Mouse (Mus musculus) MEL (cell line): Measurements from ENCODE around the gene Phf12. TPM values are rescaled to one million over a fixed set of nuclear protein-coding genes. Genes with fewer than 3 reads are reported as not detected.

Source experiments
- DNase-seq: peaks from one replicate; pipeline ENCODE4 v3.0.0; 2011; ENCODE audit warnings: low read depth, low spot score
- H3K27ac ChIP-seq: 2 replicates; pipeline ENCODE4 v1.5.1; 2012; ENCODE audit warnings: low read depth, mild to moderate bottlenecking, control low read depth, low read length, moderate library complexity; ENCODE audit not compliant: control insufficient read depth
- H3K27me3 ChIP-seq, 2 experiments: fragments of 150-350 bp in 1 of 2; sonication (generic) in 1 of 2; 2 replicates each; pipeline ENCODE4 v1.6.1; 2012; ENCODE audit warnings: low read length in 2 of 2, mild to moderate bottlenecking in 2 of 2, improper control_type of control experiment in 1 of 2, moderate library complexity in 1 of 2; ENCODE audit not compliant: insufficient read depth in 2 of 2, control insufficient read depth in 1 of 2
- H3K36me3 ChIP-seq, 2 experiments: 2 replicates each; pipeline ENCODE4 v1.6.1; 2012 to 2014; ENCODE audit warnings: low read length in 2 of 2, improper control_type of control experiment in 1 of 2, inconsistent platforms in 1 of 2, mild to moderate bottlenecking in 1 of 2; ENCODE audit not compliant: insufficient read depth in 2 of 2, control insufficient read depth in 1 of 2
- H3K4me1 ChIP-seq, 2 experiments: fragments of 150-350 bp in 1 of 2; sonication (generic) in 1 of 2; 2 replicates each; pipeline ENCODE4 v1.6.1; 2012; ENCODE audit warnings: low read length in 2 of 2, improper control_type of control experiment in 1 of 2, mild to moderate bottlenecking in 1 of 2; ENCODE audit not compliant: insufficient read depth in 2 of 2, control insufficient read depth in 1 of 2
- H3K4me3 ChIP-seq, 2 experiments: fragments of 150-350 bp in 1 of 2; sonication (generic) in 1 of 2; 2 replicates each; pipeline ENCODE4 v1.5.1; 2012; ENCODE audit warnings: low read depth in 2 of 2, low read length in 2 of 2, mild to moderate bottlenecking in 2 of 2, moderate library complexity in 2 of 2, control low read depth in 1 of 2, improper control_type of control experiment in 1 of 2; ENCODE audit not compliant: control insufficient read depth in 1 of 2, insufficient read depth in 1 of 2
- H3K79me2 ChIP-seq: 2 replicates; pipeline ENCODE4 v1.6.1; 2012; ENCODE audit warnings: mild to moderate bottlenecking, low read length, moderate library complexity; ENCODE audit not compliant: control insufficient read depth, poor library complexity, insufficient read depth
- H3K9ac ChIP-seq: 2 replicates; pipeline ENCODE4 v1.6.1; 2012; ENCODE audit warnings: low read depth, mild to moderate bottlenecking, control low read depth, low read length, moderate library complexity; ENCODE audit not compliant: control insufficient read depth, poor library complexity, severe bottlenecking
- H3K9me3 ChIP-seq: fragments of 150-350 bp; sonication (generic); replicated peaks from 2 replicates; pipeline ENCODE4 v1.6.1; 2012; ENCODE audit warnings: mild to moderate bottlenecking, low read length, improper control_type of control experiment, moderate library complexity; ENCODE audit not compliant: insufficient read depth
- BHLHE40 ChIP-seq: IDR thresholded peaks from 2 replicates; pipeline ENCODE4 v1.6.1; 2012; ENCODE audit warnings: low read depth, mild to moderate bottlenecking, inconsistent platforms, low read length, improper control_type of control experiment, borderline replicate concordance
- CHD1 ChIP-seq: IDR thresholded peaks from 2 replicates; pipeline ENCODE4 v1.6.1; 2012; ENCODE audit warnings: low read depth, mild to moderate bottlenecking, inconsistent platforms, low read length, improper control_type of control experiment
- CTCF ChIP-seq, 3 experiments: IDR thresholded peaks in 2 of 3; conservative IDR thresholded peaks in 1 of 3; 2 replicates each; pipeline ENCODE4 v1.5.1; 2011 to 2012; ENCODE audit warnings: low read length in 3 of 3, low read depth in 2 of 3, mild to moderate bottlenecking in 2 of 3, improper control_type of control experiment in 1 of 3, inconsistent platforms in 1 of 3, mixed read lengths in 1 of 3, moderate library complexity in 1 of 3; ENCODE audit not compliant: control insufficient read depth in 1 of 3, insufficient read depth in 1 of 3, poor library complexity in 1 of 3, severe bottlenecking in 1 of 3
- ELF1 ChIP-seq: IDR thresholded peaks from 2 replicates; pipeline ENCODE4 v1.6.1; 2014; ENCODE audit warnings: low read depth, mild to moderate bottlenecking, inconsistent platforms, low read length, improper control_type of control experiment, moderate library complexity
- EP300 ChIP-seq, 2 experiments: IDR thresholded peaks; 2 replicates each; pipeline ENCODE4 v1.6.1; 2011; ENCODE audit warnings: improper control_type of control experiment in 2 of 2, low read length in 2 of 2, low read depth in 1 of 2, mild to moderate bottlenecking in 1 of 2
- ETS1 ChIP-seq: IDR thresholded peaks from 2 replicates; pipeline ENCODE4 v1.6.1; 2012; ENCODE audit warnings: low read depth, mild to moderate bottlenecking, inconsistent platforms, low read length, improper control_type of control experiment, moderate library complexity
- GABPA ChIP-seq: IDR thresholded peaks from 2 replicates; pipeline ENCODE4 v1.6.1; 2012; ENCODE audit warnings: low read depth, mild to moderate bottlenecking, inconsistent platforms, low read length, improper control_type of control experiment, moderate library complexity
- HCFC1 ChIP-seq: IDR thresholded peaks from 2 replicates; pipeline ENCODE4 v1.6.1; 2012; ENCODE audit warnings: low read depth, mild to moderate bottlenecking, inconsistent platforms, low read length, improper control_type of control experiment, moderate library complexity
- MAZ ChIP-seq: IDR thresholded peaks from 2 replicates; pipeline ENCODE4 v1.6.1; 2012; ENCODE audit warnings: low read depth, mild to moderate bottlenecking, inconsistent platforms, low read length, improper control_type of control experiment
- MXI1 ChIP-seq: IDR thresholded peaks from 2 replicates; pipeline ENCODE4 v1.6.1; 2011; ENCODE audit warnings: mild to moderate bottlenecking, low read depth, low read length, improper control_type of control experiment
- MYC ChIP-seq: IDR thresholded peaks from 2 replicates; pipeline ENCODE4 v1.6.1; 2011; ENCODE audit warnings: low read depth, mild to moderate bottlenecking, low read length, improper control_type of control experiment, moderate library complexity
- NELFE ChIP-seq: IDR thresholded peaks from 2 replicates; pipeline ENCODE4 v1.6.1; 2011; ENCODE audit warnings: low read depth, low read length, improper control_type of control experiment
- NRF1 ChIP-seq: IDR thresholded peaks from 2 replicates; pipeline ENCODE4 v1.6.1; 2014; ENCODE audit warnings: low read depth, mild to moderate bottlenecking, inconsistent platforms, low read length, improper control_type of control experiment, moderate library complexity; ENCODE audit not compliant: poor library complexity, insufficient read depth, severe bottlenecking
- SIN3A ChIP-seq: IDR thresholded peaks from 2 replicates; pipeline ENCODE4 v1.6.1; 2012; ENCODE audit warnings: low read length, improper control_type of control experiment, inconsistent platforms
- SMC3 ChIP-seq: IDR thresholded peaks from 2 replicates; pipeline ENCODE4 v1.6.1; 2011; ENCODE audit warnings: low read depth, low read length, improper control_type of control experiment
- TAL1 ChIP-seq: IDR thresholded peaks from 2 replicates; pipeline ENCODE4 v1.6.1; 2012; ENCODE audit warnings: mild to moderate bottlenecking, inconsistent platforms, low read length, moderate library complexity, mixed read lengths
- TBP ChIP-seq: IDR thresholded peaks from 2 replicates; pipeline ENCODE4 v1.8.0; 2011; ENCODE audit warnings: low read depth, low read length, improper control_type of control experiment
- USF2 ChIP-seq, 2 experiments: IDR thresholded peaks; 2 replicates each; pipeline ENCODE4 v1.6.1; 2011 to 2012; ENCODE audit warnings: improper control_type of control experiment in 2 of 2, low read length in 2 of 2, borderline replicate concordance in 1 of 2, inconsistent platforms in 1 of 2, low read depth in 1 of 2, mild to moderate bottlenecking in 1 of 2; ENCODE audit not compliant: insufficient read depth in 1 of 2
- ZNF384 ChIP-seq: IDR thresholded peaks from 2 replicates; pipeline ENCODE4 v1.6.1; 2012; ENCODE audit warnings: low read depth, mild to moderate bottlenecking, inconsistent platforms, low read length, improper control_type of control experiment
- polyA plus RNA-seq, 2 experiments: library from polyadenylated mRNA; stranded (reverse) in 1 of 2; unstranded in 1 of 2; fragments of >175 nt in 1 of 2; fragments of >200 nt in 1 of 2; gene quantifications; 2 replicates each; pipeline versions ENCODE4 v1.2.1 to v1.2.4; 2012; ENCODE audit warnings: low replicate concordance in 2 of 2, low read depth in 1 of 2; ENCODE audit not compliant: insufficient read length in 2 of 2, insufficient read depth in 1 of 2, missing spikeins in 1 of 2
- total RNA-seq: library from RNA; depleted of rRNA; stranded (reverse); fragments of 300-350 nt; gene quantifications from 2 replicates; pipeline ENCODE4 v1.2.3, GENCODE M21; 2012

Phf12 gene
- total and polyA plus RNA-seq, 3 experiments: 20.7 to 56.9 (median 43.8) TPM

GRCm38 (mm10) chr11:77936846-77937245 lies 45.7 kb upstream of the Phf12 start:
- Histone ChIP-seq H3K79me2 (no peaks in the 10 kb centered on the region), H3K9me3 (no peaks in the 10 kb centered on the region), H3K4me1 (no peaks in the 10 kb centered on the region), H3K4me3 (no peak overlapping the region), H3K9ac (no peak overlapping the region), H3K27me3 (peaks cover 15 to 22% of the 10 kb centered on the region in 2 experiments), H3K36me3 (no peaks in the 10 kb centered on the region), H3K27ac (no peak overlapping the region)
- no peak for DNase-seq
- TF ChIP-seq USF2 (IDR thresholded peaks at IDR 0.05; ENCODE audit: borderline replicate concordance in 1 of 2, insufficient read depth in 1 of 2, low read depth in 1 of 2, low read length in 2 of 2) (no peak), GABPA (no peak), ETS1 (no peak), NELFE (no peak), CTCF (IDR thresholded peaks at IDR 0.05 in 2 of 3, conservative IDR thresholded peaks at IDR 0.05 in 1 of 3; ENCODE audit: control insufficient read depth in 1 of 3, insufficient read depth in 1 of 3, low read depth in 2 of 3, low read length in 3 of 3, poor library complexity in 1 of 3, severe bottlenecking in 1 of 3) (no peak), TBP (no peak), HCFC1 (no peak), SIN3A (no peak), ZNF384 (no peak), NRF1 (no peak), MYC (no peak), EP300 (IDR thresholded peaks at IDR 0.05; ENCODE audit: low read depth in 1 of 2, low read length in 2 of 2) (no peak), MXI1 (no peak), ELF1 (no peak), TAL1 (no peak)

GRCm38 (mm10) chr11:77937649-77938410 lies 44.7 kb upstream of the Phf12 start:
- Histone ChIP-seq H3K4me1 (no peaks in the 10 kb centered on the region), H3K4me3 (no peak overlapping the region), H3K79me2 (no peaks in the 10 kb centered on the region), H3K9ac (no peak overlapping the region), H3K27me3 (peaks cover 17 to 22% of the 10 kb centered on the region in 2 experiments), H3K27ac (no peak overlapping the region), H3K9me3 (no peaks in the 10 kb centered on the region), H3K36me3 (no peaks in the 10 kb centered on the region)
- TF ChIP-seq SMC3 (no peak), GABPA (no peak), EP300 (IDR thresholded peaks at IDR 0.05; ENCODE audit: low read depth in 1 of 2, low read length in 2 of 2) (no peak), NELFE (no peak), BHLHE40 (no peak), MXI1 (no peak), MAZ (no peak), CHD1 (no peak)
- DNase-seq: no peak
